In genomic region chr11:95827168-95827447, GRCm38 (mm10) we compare ENCODE assay signal across 14 mouse cellular contexts. TPM values are rescaled to one million over a fixed set of nuclear protein-coding genes. Genes with fewer than 3 reads are reported as not detected.
DNase-seq lines count a peak whose midpoint lies in the region; ATAC-seq and TF ChIP-seq lines count a peak whose summit lies in the region.
"Had no signal": no experiment of that assay in that cellular context is flagged by ENCODE, and none has a peak within 500 bp of the region (broad histone marks: within the 10 kb centered on the region; RNA-seq: fewer than 3 reads in every experiment).

No protein-coding gene starts in this region.

- 0 out of 2 replicates have a peak overlapping the region, but pooled peaks have one; percentile 5 for H3K4me3 ChIP-seq in embryonic facial prominence, embryonic 14.5 days (ENCODE audit: low read depth, low read length)
- no peak overlapping the region for H3K4me3 ChIP-seq in embryonic facial prominence, embryonic 10.5 days
- peak overlapping the region; percentile 48 for H3K4me3 ChIP-seq in brown adipose tissue, adult 24 weeks (ENCODE audit: insufficient read depth, low read depth, low read length)
- no peak overlapping the region for H3K4me3 ChIP-seq in myocyte
- H3K4me3 ChIP-seq in hindbrain, embryonic 16.5 days (ENCODE audit: low read length) = no peak overlapping the region
- H3K4me3 ChIP-seq: forebrain, embryonic 10.5 days; lung, embryonic 15.5 days had no signal

- no peak for ATAC-seq in embryonic facial prominence, embryonic 14.5 days (ENCODE audit: low read depth)
- ATAC-seq in hindbrain, embryonic 16.5 days = no peak

- no peak for TF ChIP-seq POLR2A in myocyte (IDR thresholded peaks at IDR 0.05; ENCODE audit: insufficient read length, low read depth)

- H3K36me3 ChIP-seq in embryonic facial prominence, embryonic 14.5 days (ENCODE audit: control insufficient read depth, insufficient read depth, low read length) = no peaks in the 10 kb centered on the region
- no peaks in the 10 kb centered on the region for H3K36me3 ChIP-seq in embryonic facial prominence, embryonic 10.5 days (replicated peaks)
- H3K36me3 ChIP-seq in myocyte (ENCODE audit: control insufficient read depth, insufficient read depth) = no peaks in the 10 kb centered on the region
- H3K36me3 ChIP-seq in hindbrain, embryonic 16.5 days (ENCODE audit: control insufficient read depth, insufficient read depth, low read length) = no peaks in the 10 kb centered on the region
- H3K36me3 ChIP-seq: forebrain, embryonic 10.5 days; lung, embryonic 15.5 days had no signal

- H3K4me1 ChIP-seq in embryonic facial prominence, embryonic 14.5 days (ENCODE audit: control insufficient read depth, insufficient read depth, low read length) = peaks cover 10% of the 10 kb centered on the region
- peaks cover 39% of the 10 kb centered on the region for H3K4me1 ChIP-seq in embryonic facial prominence, embryonic 10.5 days
- H3K4me1 ChIP-seq in brown adipose tissue, adult 24 weeks (ENCODE audit: control insufficient read depth, insufficient read depth, insufficient read length, low read length) = peaks cover 23% of the 10 kb centered on the region
- peaks cover 20% of the 10 kb centered on the region for H3K4me1 ChIP-seq in hindbrain, embryonic 16.5 days (ENCODE audit: control insufficient read depth, insufficient read depth, low read depth, low read length)

- no peaks in the 10 kb centered on the region for H3K9me3 ChIP-seq in embryonic facial prominence, embryonic 14.5 days (ENCODE audit: control insufficient read depth, low read length)
- no peaks in the 10 kb centered on the region for H3K9me3 ChIP-seq in embryonic facial prominence, embryonic 10.5 days
- H3K9me3 ChIP-seq in hindbrain, embryonic 16.5 days (ENCODE audit: control insufficient read depth, low read length) = no peaks in the 10 kb centered on the region
- H3K9me3 ChIP-seq: forebrain, embryonic 10.5 days; lung, embryonic 15.5 days had no signal

- H3ac ChIP-seq in myocyte (ENCODE audit: control insufficient read depth, insufficient read length) = no peak overlapping the region

- 0 out of 2 replicates have a peak overlapping the region, but pooled peaks have one; percentile 4 for H3K4me2 ChIP-seq in embryonic facial prominence, embryonic 14.5 days (ENCODE audit: low read depth, low read length)
- H3K4me2 ChIP-seq in myocyte (ENCODE audit: low read depth) = peak overlapping the region; percentile 48
- H3K4me2 ChIP-seq in hindbrain, embryonic 16.5 days (ENCODE audit: low read length) = no peak overlapping the region
- H3K4me2 ChIP-seq: hindbrain, embryonic 14.5 days; lung, embryonic 15.5 days had no signal

- peaks cover 74% of the 10 kb centered on the region for H3K27me3 ChIP-seq in embryonic facial prominence, embryonic 14.5 days (replicated peaks; ENCODE audit: control insufficient read depth, insufficient read depth, low read length)
- H3K27me3 ChIP-seq in embryonic facial prominence, embryonic 10.5 days (replicated peaks; ENCODE audit: low read depth, poor library complexity, severe bottlenecking) = peaks cover 94% of the 10 kb centered on the region
- H3K27me3 ChIP-seq in myocyte (ENCODE audit: control insufficient read depth, insufficient read depth, insufficient read length) = no peaks in the 10 kb centered on the region
- peaks cover 54% of the 10 kb centered on the region for H3K27me3 ChIP-seq in hindbrain, embryonic 16.5 days (replicated peaks; ENCODE audit: control insufficient read depth, insufficient read depth, low read length)

- no peak overlapping the region for H3K9ac ChIP-seq in embryonic facial prominence, embryonic 14.5 days (ENCODE audit: low read depth, low read length)
- H3K9ac ChIP-seq in hindbrain, embryonic 16.5 days (ENCODE audit: low read depth, low read length) = no peak overlapping the region
- H3K9ac ChIP-seq: hindbrain, embryonic 14.5 days; lung, embryonic 15.5 days had no signal

- DNase-seq in embryonic facial prominence, embryonic 14.5 days (ENCODE audit: low spot score) = no peak
- no peak for DNase-seq in embryonic facial prominence, embryonic 10.5 days (ENCODE audit: low spot score)
- peak; percentile 10 for DNase-seq in kidney, postnatal 14 days
- DNase-seq in kidney, adult 9 months = no peak
- no peak for DNase-seq in right cerebral cortex, postnatal 10 days (ENCODE audit: low spot score in 2 of 2)
- DNase-seq: adrenal gland, adult 8-10 months; right cerebral cortex, postnatal 25 days had no signal

- WGBS in embryonic facial prominence, embryonic 14.5 days = 24% methylated on average over 3 of the region's 3 CpGs
- WGBS in embryonic facial prominence, embryonic 10.5 days = 30% methylated on average over 3 of the region's 3 CpGs
- 11% methylated on average over 3 of the region's 3 CpGs for WGBS in hindbrain, embryonic 16.5 days

- no peak overlapping the region for H3K27ac ChIP-seq in embryonic facial prominence, embryonic 14.5 days (replicated peaks; ENCODE audit: low read depth, low read length)
- no peak overlapping the region for H3K27ac ChIP-seq in embryonic facial prominence, embryonic 10.5 days (replicated peaks)
- H3K27ac ChIP-seq in brown adipose tissue, adult 24 weeks (replicated peaks; ENCODE audit: low read depth, low read length) = peak overlapping the region; percentile 100
- H3K27ac ChIP-seq in hindbrain, embryonic 16.5 days (ENCODE audit: low read depth, low read length) = no peak overlapping the region
- H3K27ac ChIP-seq: forebrain, embryonic 10.5 days; hindbrain, embryonic 14.5 days; lung, embryonic 15.5 days had no signal

- no peaks in the 10 kb centered on the region for H3K79me2 ChIP-seq in myocyte (ENCODE audit: control insufficient read depth, insufficient read depth)

TF ChIP-seq in myocyte, 11 proteins besides CTCF, POLR2A, EP300 and RAD21:
- TF ChIP-seq MYOG (IDR thresholded peaks at IDR 0.05; ENCODE audit: control insufficient read depth in 1 of 3, insufficient read depth in 1 of 3, insufficient read length in 2 of 3, low read depth in 2 of 3) (no peak), USF1 (IDR thresholded peaks at IDR 0.05; ENCODE audit: low read depth) (no peak), POLR2AphosphoS2 (IDR thresholded peaks at IDR 0.05; ENCODE audit: insufficient read length, low read depth) (no peak)

RNA-seq across cellular contexts. Expression of gene Phospho1, which starts 2.8 kb away (rescaled TPM):
- 7.5 and 14.9 TPM in 2 replicates for polyA plus RNA-seq in embryonic facial prominence, embryonic 14.5 days (2014; fragmentation: Nextera tagmentation; extraction: Ambion mirVana)
- polyA plus RNA-seq in embryonic facial prominence, embryonic 10.5 days (2016; fragmentation: Nextera tagmentation; extraction: Ambion mirVana) = not detected in 2 replicates
- 316 and 541 TPM in 2 replicates for polyA plus RNA-seq in brown adipose tissue, adult 24 weeks (2012; ENCODE audit: insufficient read depth, insufficient read length, missing spikeins)
- 165 TPM for polyA plus RNA-seq in myocyte (2012; fragmentation: generic; extraction: Trizol)
- polyA plus RNA-seq in hindbrain, embryonic 16.5 days (2015; fragmentation: Nextera tagmentation; extraction: Ambion mirVana) = 0.54 TPM in 1 of 2 replicates, not detected in the other
- polyA plus RNA-seq: forebrain, embryonic 10.5 days; kidney, embryonic 16.5 days had no signal

RNA-seq across cellular contexts. Expression of gene Gngt2, which starts 9.9 kb away (rescaled TPM):
- polyA plus RNA-seq in embryonic facial prominence, embryonic 14.5 days (2014; fragmentation: Nextera tagmentation; extraction: Ambion mirVana) = 15.0 and 16.2 TPM in 2 replicates
- polyA plus RNA-seq in embryonic facial prominence, embryonic 10.5 days (2016; fragmentation: Nextera tagmentation; extraction: Ambion mirVana) = 9.5 and 10.0 TPM in 2 replicates
- 106 and 152 TPM in 2 replicates for polyA plus RNA-seq in brown adipose tissue, adult 24 weeks (2012; ENCODE audit: insufficient read depth, insufficient read length, missing spikeins)
- polyA plus RNA-seq in myocyte (2012; fragmentation: generic; extraction: Trizol) = 1.1 TPM
- 3.7 and 3.9 TPM in 2 replicates for polyA plus RNA-seq in hindbrain, embryonic 16.5 days (2015; fragmentation: Nextera tagmentation; extraction: Ambion mirVana)

RNA-seq across cellular contexts. Expression of gene Abi3, which starts 15.2 kb away (rescaled TPM):
- polyA plus RNA-seq in embryonic facial prominence, embryonic 14.5 days (2014; fragmentation: Nextera tagmentation; extraction: Ambion mirVana) = 3.9 and 5.1 TPM in 2 replicates
- 3.7 and 4.1 TPM in 2 replicates for polyA plus RNA-seq in embryonic facial prominence, embryonic 10.5 days (2016; fragmentation: Nextera tagmentation; extraction: Ambion mirVana)
- 8.4 and 26.7 TPM in 2 replicates for polyA plus RNA-seq in brown adipose tissue, adult 24 weeks (2012; ENCODE audit: insufficient read depth, insufficient read length, missing spikeins)
- polyA plus RNA-seq in myocyte (2012; fragmentation: generic; extraction: Trizol) = 1.5 TPM
- 2.4 and 2.6 TPM in 2 replicates for polyA plus RNA-seq in hindbrain, embryonic 16.5 days (2015; fragmentation: Nextera tagmentation; extraction: Ambion mirVana)

Comparison
In these comparisons a context has a peak if more than half of its experiments do, and no peak if none do; other contexts are left out.
1. H3K4me3 ChIP-seq: peak in embryonic facial prominence, embryonic 14.5 days (single experiment) and brown adipose tissue, adult 24 weeks (single experiment); none in embryonic facial prominence, embryonic 10.5 days (single experiment), myocyte (single experiment) and hindbrain, embryonic 16.5 days (single experiment).